Mouse (Mus musculus) intestine, embryonic 15.5 days (tissue): ENCODE data around the gene Hbs1l. TPM values are rescaled to one million over a fixed set of nuclear protein-coding genes. Genes with fewer than 3 reads are reported as not detected.
"Not testable (repeated sequence)": the region's sequence is repeated elsewhere in the genome, so short reads cannot be mapped to it uniquely, and the experiment has no call there.

Experiments
- ATAC-seq: fragments of 200-750 bp; cut with Nextera tagmentation; 2 replicates; pipeline ENCODE4 v1.8.0; 2017; ENCODE audit warnings: moderate TSS enrichment, moderate library complexity
- H3K27ac ChIP-seq: fragments of 300-500 bp; sonication (generic); 2 replicates; pipeline ENCODE4 v1.5.1; 2015; ENCODE audit warnings: mild to moderate bottlenecking, inconsistent platforms
- H3K27me3 ChIP-seq: fragments of 300-500 bp; sonication (generic); replicated peaks from 2 replicates; pipeline ENCODE4 v1.6.1; 2015; ENCODE audit warnings: inconsistent platforms
- H3K36me3 ChIP-seq: fragments of 300-500 bp; sonication (generic); 2 replicates; pipeline ENCODE4 v1.6.1; 2015; ENCODE audit warnings: inconsistent platforms
- H3K4me1 ChIP-seq: fragments of 300-500 bp; sonication (generic); replicated peaks from 2 replicates; pipeline ENCODE4 v1.6.1; 2015; ENCODE audit warnings: inconsistent platforms
- H3K4me2 ChIP-seq: fragments of 300-500 bp; sonication (generic); replicated peaks from 2 replicates; pipeline ENCODE4 v1.6.1; 2015; ENCODE audit warnings: mild to moderate bottlenecking, inconsistent platforms
- H3K4me3 ChIP-seq: fragments of 300-500 bp; sonication (generic); replicated peaks from 2 replicates; pipeline ENCODE4 v1.5.1; 2015; ENCODE audit warnings: inconsistent platforms
- H3K9ac ChIP-seq: fragments of 300-500 bp; sonication (generic); 2 replicates; pipeline ENCODE4 v1.6.1; 2015; ENCODE audit warnings: inconsistent platforms
- H3K9me3 ChIP-seq: fragments of 300-500 bp; sonication (generic); 2 replicates; pipeline ENCODE4 v1.6.1; 2016; ENCODE audit warnings: inconsistent platforms
- WGBS: fragments of 180-500 bp; shearing (Covaris S2); methylation state at CpG from one replicate; pipeline ENCODE4 v1.1.7; 2015; 5-methylcytosine and 5-hydroxymethylcytosine counted together
- polyA plus RNA-seq: library from polyadenylated mRNA; unstranded; fragments of >200 nt; fragmentation: Nextera tagmentation; extraction: Ambion mirVana; gene quantifications from 2 replicates; pipeline ENCODE4 v1.2.1, GENCODE M21; 2015

Hbs1l gene
- polyA plus RNA-seq, 1 experiment from 2014 or later = 83.0 TPM

DNA sequence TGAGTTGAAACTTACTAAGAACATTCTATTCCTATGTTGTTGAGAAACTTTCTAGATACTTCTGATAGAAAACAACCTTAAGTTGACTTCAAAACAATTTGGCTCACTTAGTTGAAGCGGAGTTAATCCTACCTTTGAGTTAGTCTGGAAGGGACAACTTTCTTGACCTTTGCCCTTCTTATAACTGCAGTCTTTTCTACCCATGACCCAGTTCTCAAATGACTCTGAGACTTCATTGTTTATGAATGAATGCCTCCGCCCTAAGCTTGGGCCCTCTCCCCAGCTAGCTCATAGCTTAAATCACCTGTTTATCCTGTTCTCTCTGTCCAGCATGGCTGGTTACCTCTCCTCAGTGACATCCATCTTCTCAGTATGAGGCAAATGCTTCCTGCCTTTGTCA lies 73.8 kb downstream of the Hbs1l start:
- Histone ChIP-seq H3K4me2 (no peak overlapping the region), H3K9me3 (no peaks in the 10 kb centered on the region), H3K36me3 (peaks cover 8% of the 10 kb centered on the region; the same call in 1 of the 2 replicates), H3K27ac (no peak overlapping the region), H3K27me3 (no peaks in the 10 kb centered on the region), H3K9ac (no peak overlapping the region), H3K4me3 (no peak overlapping the region), H3K4me1 (no peaks in the 10 kb centered on the region)
- ATAC-seq = no peak
- WGBS = 84% methylated on average over 2 of the region's 2 CpGs

DNA sequence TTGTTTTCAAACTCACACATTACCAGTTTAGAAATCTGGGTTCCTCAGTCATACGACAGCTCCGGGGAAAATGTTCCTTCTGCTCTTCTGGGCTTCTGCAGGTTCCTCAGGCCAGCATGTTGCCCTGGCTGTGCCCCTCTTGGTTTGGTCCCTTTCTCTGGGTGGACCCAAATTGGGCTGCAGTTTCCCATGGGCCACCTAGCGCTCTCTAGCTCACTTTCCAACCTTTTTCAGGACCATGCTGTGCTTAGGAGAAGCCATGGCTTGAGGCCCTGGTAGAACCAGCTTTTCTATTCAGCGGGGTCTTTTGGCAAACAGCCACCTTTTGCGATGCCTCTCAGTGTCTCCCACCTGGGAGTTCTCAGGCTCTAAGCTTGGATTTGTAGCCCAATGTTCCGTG lies 76.5 kb downstream of the Hbs1l start:
- no peaks in the 10 kb centered on the region for H3K9me3 ChIP-seq
- H3K4me1 ChIP-seq = no peaks in the 10 kb centered on the region
- peaks cover 5% of the 10 kb centered on the region; the same call in 1 of the 2 replicates for H3K36me3 ChIP-seq
- H3K4me2 ChIP-seq = no peak overlapping the region
- H3K27ac ChIP-seq = no peak overlapping the region
- 88% methylated on average over 6 of the region's 6 CpGs for WGBS
- ATAC-seq = no peak
- H3K9ac ChIP-seq = no peak overlapping the region
- no peaks in the 10 kb centered on the region for H3K27me3 ChIP-seq
- no peak overlapping the region for H3K4me3 ChIP-seq

DNA sequence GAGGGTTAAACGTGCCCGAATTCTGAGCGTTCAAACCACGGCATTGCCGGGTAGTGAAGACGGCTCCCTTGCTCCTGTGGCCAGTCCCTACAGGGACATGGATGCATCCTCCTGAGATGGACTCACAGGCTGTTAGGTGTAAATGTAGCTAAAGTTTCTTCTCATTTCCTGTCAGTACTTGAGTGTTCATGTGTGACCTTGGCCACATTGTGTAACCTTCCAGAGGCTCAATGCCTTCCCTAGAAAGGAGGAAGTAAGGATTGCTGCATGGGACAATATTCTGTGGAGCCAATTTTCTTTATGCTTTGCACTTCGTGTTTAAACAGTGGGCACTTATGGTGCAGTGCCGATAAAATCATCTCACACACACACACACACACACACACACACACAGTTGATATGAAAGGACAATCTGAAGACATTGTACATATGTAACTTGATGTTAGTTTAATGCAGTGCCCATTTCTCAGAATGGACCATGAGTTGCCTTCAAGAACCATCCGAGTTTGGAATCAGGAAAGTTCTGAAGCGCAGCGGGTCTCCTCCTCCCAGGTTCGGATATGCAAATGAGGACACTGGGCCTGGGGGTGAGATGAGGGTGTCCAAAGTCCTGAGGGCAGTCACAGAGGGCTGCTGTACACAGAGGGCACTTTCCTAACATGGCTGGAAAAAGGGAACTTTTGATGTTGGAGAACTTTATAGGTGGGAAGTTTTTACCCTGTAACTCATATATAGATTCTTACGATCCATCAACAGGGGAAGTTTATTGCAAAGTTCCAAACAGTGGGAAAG lies 81.1 kb downstream of the Hbs1l start, which contains the start of gene Aldh8a1:
TSS of gene Aldh8a1 (plus strand) at position 610 of the 792 bp plus-strand sequence.
- WGBS = 82% methylated on average over 13 of the region's 13 CpGs
- Histone ChIP-seq H3K36me3 (no peaks in the 10 kb centered on the region), H3K4me2 (no peak within 1 kb of the TSS), H3K4me1 (no peaks in the 10 kb centered on the region), H3K4me3 (no peak within 1 kb of the TSS), H3K27ac (no peak within 1 kb of the TSS), H3K9ac (no peak within 1 kb of the TSS), H3K27me3 (no peaks in the 10 kb centered on the region), H3K9me3 (no peaks in the 10 kb centered on the region)
- ATAC-seq = no peak

DNA sequence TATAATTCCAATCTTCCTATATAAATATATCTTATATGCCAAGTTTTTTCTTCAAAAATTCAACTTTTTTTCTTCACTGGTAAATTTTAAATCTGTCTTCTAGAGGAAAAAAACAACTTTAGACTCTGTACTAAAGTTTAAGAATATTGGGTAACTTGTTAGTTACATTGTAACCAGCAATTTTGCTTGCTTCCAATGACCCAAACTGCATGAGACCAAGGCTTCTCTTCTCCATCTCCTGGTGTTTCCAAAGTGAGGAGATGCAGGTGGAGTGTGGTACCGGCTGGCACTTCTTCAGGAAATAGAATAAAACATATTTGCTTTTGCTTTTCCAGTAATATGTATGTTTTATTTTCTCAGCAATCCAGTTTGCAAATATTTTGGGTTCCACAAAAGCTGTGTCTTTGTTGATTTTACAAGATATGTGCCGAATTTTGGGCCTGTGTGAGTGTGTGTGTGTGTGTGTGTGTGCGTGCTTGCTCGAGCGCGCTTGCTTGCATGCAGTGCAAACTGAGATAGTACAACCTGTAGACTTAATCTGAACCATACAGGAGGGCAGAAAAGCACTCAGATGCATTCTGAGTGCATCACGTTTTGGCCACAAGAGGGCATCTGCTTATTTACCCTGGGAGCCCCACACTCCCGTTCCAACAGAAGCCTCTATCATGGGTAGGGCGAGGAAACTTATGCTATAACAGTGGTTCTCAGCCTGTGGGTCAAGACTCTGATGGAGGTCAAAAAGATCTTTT lies 82.6 kb downstream of the Hbs1l start:
- Histone ChIP-seq H3K9me3 (no peaks in the 10 kb centered on the region), H3K36me3 (no peaks in the 10 kb centered on the region), H3K4me2 (no peak overlapping the region), H3K9ac (no peak overlapping the region), H3K4me3 (no peak overlapping the region), H3K27me3 (no peaks in the 10 kb centered on the region), H3K4me1 (no peaks in the 10 kb centered on the region), H3K27ac (no peak overlapping the region)
- no peak for ATAC-seq
- 69% methylated on average over 9 of the region's 9 CpGs for WGBS

DNA sequence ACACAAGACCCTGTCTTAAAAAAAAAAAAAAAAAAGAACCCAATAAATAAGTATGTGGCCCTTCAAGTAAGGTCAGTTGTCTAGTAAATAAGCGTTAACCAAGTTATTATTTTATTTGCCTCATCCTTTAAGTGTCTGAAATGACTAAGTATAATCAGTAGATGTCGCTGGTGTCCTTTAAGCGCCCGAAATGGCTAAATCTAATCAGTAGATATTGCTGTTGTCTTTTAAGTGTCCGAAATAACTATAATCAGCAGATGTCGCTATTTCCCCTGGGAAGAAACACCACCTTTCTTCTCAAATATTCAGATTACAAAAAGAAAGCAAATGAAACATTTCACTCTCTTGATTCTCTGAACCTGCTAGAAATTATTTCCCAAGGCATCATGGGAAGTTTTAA lies 87.1 kb downstream of the Hbs1l start:
- 9% methylated on average over 6 of the region's 6 CpGs for WGBS
- Histone ChIP-seq H3K27ac (no peak overlapping the region), H3K36me3 (no peaks in the 10 kb centered on the region), H3K4me1 (no peaks in the 10 kb centered on the region), H3K9ac (no peak overlapping the region), H3K4me3 (no peak overlapping the region), H3K9me3 (no peaks in the 10 kb centered on the region), H3K4me2 (no peak overlapping the region), H3K27me3 (no peaks in the 10 kb centered on the region)
- ATAC-seq = peak; percentile 58; the same call in 1 of the 2 replicates

DNA sequence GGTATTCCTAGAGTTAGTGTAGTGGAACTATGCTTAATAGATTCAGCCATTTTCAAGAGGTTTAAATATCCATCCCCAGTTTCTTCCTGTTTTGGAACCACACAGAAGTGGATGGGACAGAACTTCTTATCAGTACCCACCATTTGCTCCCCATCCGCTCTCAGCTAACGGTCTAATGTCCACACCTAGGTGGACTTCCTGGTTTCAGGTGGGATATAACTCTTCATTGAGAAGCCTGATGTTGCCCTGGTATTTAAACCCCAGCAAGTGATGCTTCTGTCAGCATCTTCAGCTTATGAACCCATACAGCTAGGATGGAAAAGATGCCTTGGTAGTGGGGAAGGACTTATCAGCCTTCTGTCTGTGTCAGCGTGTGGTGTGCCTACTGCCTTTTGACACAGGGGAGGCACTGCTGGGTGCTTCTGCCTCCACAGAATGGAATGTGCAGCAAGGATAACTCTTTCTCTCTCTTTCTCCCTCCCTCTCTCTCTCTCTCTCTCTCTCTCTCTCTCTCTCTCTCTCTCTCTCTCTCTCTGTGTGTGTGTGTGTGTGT lies 89.4 kb downstream of the Hbs1l start:
- no peak for ATAC-seq
- H3K9ac ChIP-seq = no peak overlapping the region
- no peaks in the 10 kb centered on the region for H3K4me1 ChIP-seq
- no peak overlapping the region for H3K27ac ChIP-seq
- H3K4me3 ChIP-seq = no peak overlapping the region
- H3K9me3 ChIP-seq = no peaks in the 10 kb centered on the region
- no peak overlapping the region for H3K4me2 ChIP-seq
- H3K36me3 ChIP-seq = no peaks in the 10 kb centered on the region
- 78% methylated on average over 3 of the region's 3 CpGs for WGBS
- no peaks in the 10 kb centered on the region for H3K27me3 ChIP-seq

DNA sequence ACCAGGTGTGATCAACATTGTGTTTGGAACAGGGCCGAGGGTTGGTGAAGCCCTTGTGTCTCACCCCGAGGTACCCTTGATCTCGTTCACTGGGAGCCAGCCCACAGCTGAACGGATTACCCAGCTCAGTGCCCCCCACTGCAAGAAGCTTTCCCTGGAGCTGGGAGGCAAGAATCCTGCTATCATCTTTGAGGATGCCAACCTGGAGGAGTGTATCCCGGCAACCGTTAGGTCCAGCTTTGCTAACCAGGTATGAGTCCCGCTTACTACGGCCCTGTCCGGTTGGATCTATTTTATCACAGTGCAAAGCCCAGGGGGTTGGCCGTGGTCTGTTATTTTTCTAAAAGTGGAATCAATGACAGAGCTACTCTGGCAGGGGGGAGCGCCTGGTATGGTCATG lies 93.3 kb downstream of the Hbs1l start:
- no peaks in the 10 kb centered on the region for H3K4me1 ChIP-seq
- H3K36me3 ChIP-seq = no peaks in the 10 kb centered on the region
- no peak overlapping the region for H3K4me2 ChIP-seq
- ATAC-seq = no peak
- H3K27me3 ChIP-seq = no peaks in the 10 kb centered on the region
- no peak overlapping the region for H3K9ac ChIP-seq
- no peak overlapping the region for H3K27ac ChIP-seq
- no peaks in the 10 kb centered on the region for H3K9me3 ChIP-seq
- no peak overlapping the region for H3K4me3 ChIP-seq
- 86% methylated on average over 11 of the region's 11 CpGs for WGBS

DNA sequence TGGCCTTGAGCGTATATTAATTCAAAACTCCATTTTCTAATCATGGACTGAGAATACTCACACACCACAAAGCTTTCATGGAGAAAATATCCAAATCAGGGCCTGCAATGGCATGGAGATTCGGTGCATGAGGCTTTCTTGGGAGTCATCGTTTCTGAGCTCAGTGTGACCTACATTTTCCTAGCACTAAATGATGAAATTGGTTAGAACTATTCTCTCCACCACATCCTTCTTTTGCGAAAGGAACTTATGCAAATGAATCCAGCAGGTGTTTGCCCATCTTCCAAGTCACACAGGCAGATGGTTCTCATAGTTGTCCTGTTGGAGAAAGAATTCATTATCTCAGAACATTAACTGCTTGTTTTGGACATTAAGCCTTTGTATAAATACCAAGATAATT lies 94.7 kb downstream of the Hbs1l start:
- Histone ChIP-seq H3K4me3 (no peak overlapping the region), H3K27me3 (no peaks in the 10 kb centered on the region), H3K27ac (no peak overlapping the region), H3K9ac (no peak overlapping the region), H3K4me1 (no peaks in the 10 kb centered on the region), H3K9me3 (no peaks in the 10 kb centered on the region), H3K4me2 (no peak overlapping the region), H3K36me3 (no peaks in the 10 kb centered on the region)
- WGBS = 90% methylated on average over 4 of the region's 4 CpGs
- no peak for ATAC-seq

DNA sequence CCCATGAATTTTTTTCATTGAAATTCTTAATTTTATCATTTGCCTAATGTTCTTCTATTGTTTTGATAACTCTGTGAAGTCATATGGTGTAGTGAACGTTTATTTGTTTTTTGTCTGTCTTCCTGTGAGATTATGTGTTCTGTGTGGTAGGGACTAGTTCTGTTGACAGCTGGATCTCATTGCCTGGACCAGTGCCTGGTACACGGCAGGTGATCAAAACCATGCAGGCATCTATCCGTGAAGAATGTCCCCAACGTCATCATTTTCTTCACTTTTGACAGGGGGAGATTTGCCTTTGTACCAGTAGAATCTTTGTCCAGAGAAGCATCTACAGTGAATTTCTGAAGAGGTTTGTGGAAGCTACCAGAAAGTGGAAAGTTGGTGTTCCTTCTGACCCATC lies 95.5 kb downstream of the Hbs1l start:
- Histone ChIP-seq H3K4me2 (no peak overlapping the region), H3K36me3 (no peaks in the 10 kb centered on the region), H3K27ac (no peak overlapping the region), H3K27me3 (no peaks in the 10 kb centered on the region), H3K9ac (no peak overlapping the region), H3K4me1 (no peaks in the 10 kb centered on the region), H3K4me3 (no peak overlapping the region), H3K9me3 (no peaks in the 10 kb centered on the region)
- WGBS = 72% methylated on average over 4 of the region's 4 CpGs
- no peak for ATAC-seq

DNA sequence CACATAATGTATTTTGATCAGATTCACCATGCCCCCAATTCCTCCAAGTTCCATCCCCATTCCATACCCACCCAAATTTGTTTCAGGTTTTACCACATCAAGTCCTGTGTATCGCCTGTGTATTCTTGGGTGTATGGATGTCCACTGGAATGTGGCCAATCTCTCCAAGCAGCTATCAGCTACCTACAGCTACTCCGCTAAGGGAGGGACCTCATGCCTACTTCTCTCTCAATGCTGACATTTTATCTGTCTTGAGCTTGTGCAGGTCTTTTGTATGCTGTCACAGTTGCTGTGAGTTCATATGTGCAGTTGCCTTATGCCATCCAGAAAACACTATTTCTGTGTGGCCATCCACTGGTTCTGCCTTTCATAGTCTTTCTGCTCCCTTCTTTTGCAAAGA lies 97.6 kb downstream of the Hbs1l start:
- WGBS = 87% methylated on average over 2 of the region's 2 CpGs
- no peak for ATAC-seq
- H3K4me2 ChIP-seq = no peak overlapping the region

DNA sequence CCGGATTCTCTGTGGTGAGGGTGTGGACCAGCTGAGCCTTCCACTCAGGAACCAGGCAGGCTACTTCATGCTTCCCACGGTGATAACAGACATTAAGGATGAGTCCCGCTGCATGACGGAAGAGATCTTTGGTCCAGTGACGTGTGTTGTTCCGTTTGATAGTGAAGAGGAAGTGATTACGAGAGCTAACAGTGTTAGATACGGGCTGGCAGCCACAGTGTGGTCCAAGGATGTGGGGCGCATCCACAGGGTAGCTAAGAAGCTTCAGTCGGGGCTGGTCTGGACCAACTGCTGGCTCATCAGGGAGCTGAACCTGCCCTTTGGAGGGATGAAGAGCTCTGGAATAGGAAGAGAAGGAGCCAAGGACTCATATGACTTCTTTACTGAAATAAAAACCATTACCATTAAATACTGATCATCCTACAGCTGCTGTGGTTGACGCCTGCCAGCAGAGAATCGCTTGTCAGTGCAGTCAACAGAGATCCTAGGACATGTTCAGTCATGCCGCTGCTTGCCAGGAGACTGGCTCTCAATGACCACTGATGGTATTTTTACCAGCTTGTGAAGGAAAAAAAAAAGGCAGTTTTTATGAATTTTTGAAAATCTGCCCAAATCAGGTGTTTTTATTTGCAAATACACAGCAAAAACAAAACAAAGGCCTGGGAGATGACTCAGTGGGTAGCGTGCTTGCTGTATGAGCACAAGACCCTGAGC lies 99.8 kb downstream of the Hbs1l start:
- H3K4me2 ChIP-seq = no peak overlapping the region
- H3K27ac ChIP-seq = no peak overlapping the region
- no peaks in the 10 kb centered on the region for H3K4me1 ChIP-seq
- H3K9ac ChIP-seq = no peak overlapping the region
- no peak for ATAC-seq
- H3K36me3 ChIP-seq = no peaks in the 10 kb centered on the region
- no peaks in the 10 kb centered on the region for H3K9me3 ChIP-seq
- WGBS = 81% methylated on average over 14 of the region's 14 CpGs
- H3K27me3 ChIP-seq = no peaks in the 10 kb centered on the region
- H3K4me3 ChIP-seq = no peak overlapping the region

More for the DNA sequence above, 97.6 kb downstream of the Hbs1l start:
- Histone ChIP-seq H3K4me3 (no peak overlapping the region), H3K27ac (no peak overlapping the region), H3K9me3 (no peaks in the 10 kb centered on the region), H3K27me3 (no peaks in the 10 kb centered on the region), H3K4me1 (no peaks in the 10 kb centered on the region), H3K36me3 (no peaks in the 10 kb centered on the region), H3K9ac (no peak overlapping the region)

DNA sequence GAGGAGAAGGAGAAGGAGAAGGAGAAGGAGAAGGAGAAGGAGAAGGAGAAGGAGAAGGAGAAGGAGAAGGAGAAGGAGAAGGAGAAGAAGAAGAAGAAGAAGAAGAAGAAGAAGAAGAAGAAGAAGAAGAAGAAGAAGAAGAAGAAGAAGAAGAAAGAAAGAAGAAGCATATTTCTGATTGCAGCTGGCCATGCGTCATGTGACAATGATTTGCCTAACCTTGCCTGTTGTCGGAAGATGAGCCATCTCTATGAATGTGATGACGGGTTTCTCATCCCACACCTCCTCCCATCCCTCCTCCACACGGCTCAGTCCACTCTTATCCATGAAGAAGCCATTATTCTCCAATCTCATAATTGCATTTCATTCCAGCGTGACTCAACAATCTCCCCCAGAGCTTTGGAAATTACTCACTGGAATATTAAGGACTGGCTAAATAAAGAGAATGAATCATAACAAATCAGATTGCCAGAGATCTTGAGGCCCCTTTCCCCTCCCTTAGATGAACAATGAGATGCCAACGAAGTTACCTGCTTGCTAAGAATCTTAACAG lies 103.2 kb downstream of the Hbs1l start:
- not testable (repeated sequence) for H3K27ac ChIP-seq, H3K9me3 ChIP-seq, H3K4me2 ChIP-seq, H3K36me3 ChIP-seq, H3K4me1 ChIP-seq, ATAC-seq, H3K27me3 ChIP-seq, H3K9ac ChIP-seq, H3K4me3 ChIP-seq
- 78% methylated on average over 6 of the region's 6 CpGs for WGBS
